Mouse (Mus musculus) lung, postnatal 36 days (tissue): ENCODE data around the gene Pecam1.
"Not testable (repeated sequence)": the region's sequence is repeated elsewhere in the genome, so short reads cannot be mapped to it uniquely, and the experiment has no call there.

Source experiments
- DNase-seq: peaks from one replicate; pipeline ENCODE4 v3.0.0; 2022; ENCODE audit warnings: mixed read lengths

Pecam1 gene

DNA sequence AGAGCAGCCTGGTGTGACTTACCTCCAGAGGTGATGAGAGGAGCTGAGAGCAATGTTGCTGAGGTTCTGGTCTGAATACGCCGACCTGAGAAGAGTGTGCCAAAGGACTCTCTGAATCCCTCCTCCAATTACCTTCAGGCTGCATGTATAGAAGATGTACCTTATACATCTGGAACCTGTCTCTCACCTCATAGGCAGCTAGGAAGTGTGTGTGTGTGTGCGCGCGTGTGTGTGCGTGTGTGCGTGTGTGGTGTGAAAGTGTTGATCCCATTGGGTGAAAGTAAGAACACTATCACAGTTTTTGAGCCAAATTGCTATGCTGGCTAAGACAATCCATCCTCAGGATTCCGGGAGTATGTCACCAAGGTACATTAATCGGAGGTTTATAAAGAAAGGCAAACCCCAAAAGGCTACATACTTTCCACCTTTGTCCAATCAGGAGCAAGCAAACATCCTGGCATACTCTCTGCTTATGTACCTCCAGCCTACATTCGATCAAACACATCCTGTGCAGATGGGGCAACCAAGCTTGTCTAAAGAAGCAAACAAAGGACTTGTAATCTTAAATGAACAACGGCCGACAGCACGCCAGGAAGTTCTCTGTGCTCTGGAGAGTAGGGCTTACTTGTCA is at the start of gene Pecam1:
TSS of gene Pecam1 (minus strand) at position 508 of the 631 bp plus-strand sequence.
- DNase-seq, result peak; percentile 42

DNA sequence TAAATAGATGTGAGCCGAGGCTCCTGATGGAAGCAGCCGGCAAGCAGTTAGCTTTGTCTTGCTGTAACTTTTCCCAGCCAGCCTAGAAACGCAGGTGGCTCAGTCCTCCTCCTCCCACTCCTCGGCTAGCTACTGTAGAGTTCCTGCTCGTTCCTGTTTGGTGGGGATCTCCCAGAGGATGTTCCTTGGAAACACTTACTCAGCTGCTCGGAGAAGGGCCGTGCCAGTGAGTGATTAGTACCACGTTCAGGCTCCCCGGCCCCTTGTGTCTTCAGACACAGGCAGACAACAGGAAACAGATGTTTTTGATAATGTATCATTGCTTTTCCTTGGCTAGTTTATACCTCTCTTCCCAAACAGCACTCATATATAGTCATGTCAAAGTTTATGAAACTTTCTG is 45.3 kb upstream of the Pecam1 start:
- no peak for DNase-seq

GRCm38 (mm10) chr11:106793846-106794245 is 43.4 kb upstream of the Pecam1 start:
- DNase-seq, result no peak

GRCm38 (mm10) chr11:106789649-106790048 is 39.2 kb upstream of the Pecam1 start:
- DNase-seq, result no peak

DNA sequence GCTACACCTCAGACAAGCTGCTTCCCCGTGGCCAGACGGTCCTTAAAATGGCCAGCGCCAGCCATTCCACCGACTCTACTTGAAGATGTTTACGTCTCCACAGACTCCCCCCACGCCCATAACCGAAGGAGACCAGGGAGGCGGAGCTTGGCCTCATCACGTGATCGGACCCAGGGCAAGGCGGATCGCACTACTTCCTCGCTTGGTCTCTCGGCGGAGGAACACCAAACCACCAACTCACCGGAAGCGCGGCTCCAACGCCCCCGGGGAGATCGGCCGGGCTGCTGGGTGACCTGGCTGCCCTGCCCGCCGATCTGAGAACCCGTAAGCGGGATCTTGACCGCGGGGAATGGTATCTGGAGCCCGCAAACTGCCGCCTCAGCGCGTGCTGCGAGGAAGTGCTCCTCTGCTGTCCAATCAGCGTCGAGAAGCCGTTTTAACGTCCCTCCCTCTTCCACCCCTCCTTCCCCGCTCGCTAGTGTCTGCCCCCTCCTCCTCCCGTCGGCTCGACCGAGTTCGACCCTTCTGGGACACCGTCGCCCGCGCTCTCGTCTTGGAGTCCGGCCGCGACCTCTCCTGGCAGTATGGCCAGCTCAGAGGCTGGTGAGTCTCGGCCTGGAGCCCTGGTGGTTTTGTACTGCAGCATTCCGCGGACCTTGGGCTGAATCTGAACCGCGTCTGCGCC is 38.5 kb upstream of the Pecam1 start, which contains the start of the genes Ddx5 and Cep95:
TSS of gene Ddx5 (minus strand) at position 411 of the 685 bp plus-strand sequence.
TSS of gene Cep95 (plus strand) at position 478 of the 685 bp plus-strand sequence.
- DNase-seq, result peak; percentile 99

GRCm38 (mm10) chr11:106788026-106788774 is 37.8 kb upstream of the Pecam1 start:
- DNase-seq, result peak; percentile 98

- DNase-seq, result peak; percentile 95
Measured at GRCm38 (mm10) chr11:106787131-106788025, 37.0 kb upstream of the Pecam1 start.

DNA sequence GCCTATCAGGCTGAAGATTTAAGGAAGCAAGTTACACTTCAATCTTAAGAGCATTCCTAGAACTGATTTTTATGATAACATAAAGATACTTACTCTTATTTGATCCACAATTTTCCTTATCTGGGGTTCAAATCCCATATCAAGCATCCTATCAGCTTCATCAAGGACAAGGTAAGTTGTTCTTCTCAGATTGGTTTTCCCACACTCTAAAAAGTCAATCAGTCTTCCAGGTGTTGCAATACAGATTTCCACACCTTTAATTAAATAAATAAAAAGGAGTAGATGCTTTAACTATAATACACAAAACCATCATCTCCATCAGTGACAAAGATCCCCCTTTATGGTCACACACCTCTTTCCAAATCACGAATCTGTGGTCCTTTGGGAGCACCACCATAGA is 34.6 kb upstream of the Pecam1 start:
- DNase-seq, result no peak

DNA sequence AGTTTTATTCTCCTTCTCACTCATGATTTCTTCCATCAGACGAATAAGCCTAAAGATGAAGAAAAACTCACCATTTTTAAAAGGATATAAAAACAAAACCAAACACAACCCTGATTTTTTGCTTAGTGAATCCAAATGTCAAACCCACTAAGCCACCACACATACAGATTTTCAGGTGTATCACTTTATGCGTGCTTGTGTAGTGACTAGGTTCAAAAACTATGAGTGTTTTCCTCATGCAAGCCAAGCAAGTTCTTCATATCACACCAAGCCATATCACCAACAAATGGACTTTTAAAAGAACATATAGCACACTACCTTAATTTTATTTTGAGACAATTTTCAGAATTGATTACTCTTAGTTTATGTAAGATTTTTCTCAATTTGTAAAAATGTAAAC is 34.0 kb upstream of the Pecam1 start:
- DNase-seq, result no peak

DNA sequence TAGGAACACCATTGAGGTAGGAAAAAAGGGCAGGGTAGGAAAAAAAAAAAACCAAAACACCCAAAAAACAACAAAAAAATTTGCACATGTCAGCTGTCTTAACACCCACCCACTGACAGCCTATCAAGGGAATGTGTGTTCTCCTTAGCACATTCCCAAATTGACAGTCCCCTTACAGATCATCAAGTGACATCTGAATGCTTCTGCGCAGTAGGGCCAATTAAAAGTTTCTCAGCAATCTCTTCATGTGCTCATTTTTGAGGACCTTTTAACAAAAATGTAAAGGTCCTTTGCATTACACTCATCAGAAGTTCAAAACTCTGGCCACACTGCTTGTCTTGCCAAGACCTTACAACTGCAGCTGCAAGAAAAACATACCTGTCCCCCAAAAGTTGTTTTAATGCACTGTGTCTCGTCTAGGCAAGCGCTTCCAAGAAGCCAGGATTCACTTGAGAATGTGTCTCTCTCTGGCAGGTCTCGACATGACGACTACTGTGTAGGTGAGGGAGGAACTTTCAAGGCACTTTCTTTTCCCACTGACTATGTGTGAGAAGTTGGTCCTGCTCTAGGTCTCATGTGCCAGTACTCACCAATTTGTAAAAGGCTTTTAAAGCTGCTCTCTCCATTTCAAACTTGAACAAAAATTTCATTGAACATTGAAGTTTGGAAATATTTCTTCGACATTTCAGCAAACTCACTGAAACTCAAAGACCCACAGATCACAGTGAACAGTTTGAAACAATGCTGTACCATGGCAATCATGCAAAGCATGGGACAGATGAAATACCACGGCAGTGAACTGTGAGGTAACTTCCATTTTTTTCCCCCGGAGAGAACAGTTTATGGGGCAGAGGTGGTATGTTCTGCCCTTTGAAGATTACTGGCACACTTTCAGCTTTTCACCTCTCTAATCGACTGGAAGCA is 32.7 kb upstream of the Pecam1 start:
- no peak for DNase-seq

GRCm38 (mm10) chr11:106782271-106782670 is 31.8 kb upstream of the Pecam1 start:
- DNase-seq, result not testable (repeated sequence)

DNA sequence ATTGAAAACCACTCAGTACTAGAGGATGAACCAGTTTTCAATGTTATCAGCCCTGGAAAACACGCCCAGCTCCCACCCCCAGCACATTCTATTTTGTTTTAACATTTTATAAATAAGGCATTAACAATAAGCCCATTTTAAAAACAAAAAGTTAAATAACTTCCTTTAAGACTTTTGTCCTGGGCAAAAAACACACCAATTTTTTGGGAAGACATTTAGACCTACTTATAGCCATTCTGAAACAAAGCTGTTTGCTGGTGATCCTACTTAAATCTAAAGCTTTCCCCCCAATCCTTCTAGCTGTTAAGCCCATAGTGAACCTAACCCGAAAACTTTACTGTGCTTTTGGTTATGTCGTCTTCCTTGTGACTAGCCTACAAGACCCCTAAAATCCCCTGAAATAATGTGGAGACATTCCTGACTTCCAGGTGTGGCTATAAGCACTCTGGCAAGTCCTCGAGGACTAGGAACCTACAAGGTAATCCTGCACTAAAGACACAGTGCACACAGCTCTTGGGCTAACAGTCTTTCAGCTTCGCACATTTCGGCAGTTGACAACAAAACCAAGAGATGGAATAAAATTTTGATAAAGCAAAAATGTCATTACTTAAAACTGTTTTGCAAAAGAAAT is 30.3 kb upstream of the Pecam1 start:
- no peak for DNase-seq

- DNase-seq, result no peak
Measured at GRCm38 (mm10) chr11:106780089-106780425, 29.6 kb upstream of the Pecam1 start.

DNA sequence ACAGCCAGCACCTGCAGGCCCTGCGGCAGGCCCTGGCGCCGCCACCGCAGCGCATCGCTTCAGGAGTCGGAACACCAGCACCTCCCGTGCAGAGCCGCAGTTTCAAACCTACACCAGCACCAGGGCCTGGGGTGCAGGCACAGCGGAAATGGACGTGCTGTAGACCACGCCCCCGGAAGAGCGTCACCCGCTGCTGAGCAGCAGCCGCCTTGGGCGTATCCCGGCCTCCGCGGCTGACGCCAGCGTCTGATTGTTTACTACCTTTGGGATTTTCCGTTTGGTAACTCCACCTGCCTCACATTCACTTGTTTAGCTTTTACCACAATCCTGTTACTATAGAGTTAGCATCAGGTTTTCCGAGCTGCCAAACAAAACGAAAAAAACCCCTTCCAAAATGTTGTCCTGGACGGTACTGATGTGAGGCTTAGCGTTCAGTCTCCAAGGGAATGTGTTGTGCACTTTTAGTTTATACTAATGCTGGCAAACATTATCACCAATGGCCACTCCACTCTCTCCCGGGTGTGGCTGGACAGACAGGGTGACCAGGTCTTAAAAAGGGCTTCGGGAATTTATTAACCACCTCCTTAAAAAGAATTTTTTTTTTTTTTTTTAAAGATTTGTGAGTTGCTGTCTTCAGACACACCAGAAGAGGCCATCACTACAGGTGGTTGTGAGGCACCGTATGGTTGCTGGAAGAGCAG is 29.1 kb upstream of the Pecam1 start, which contains the start of gene Polg2:
TSS of gene Polg2 (minus strand) at position 150 of the 701 bp plus-strand sequence.
- peak; percentile 95 for DNase-seq

- no peak for DNase-seq
Measured at GRCm38 (mm10) chr11:106778589-106779387, 28.4 kb upstream of the Pecam1 start.

DNA sequence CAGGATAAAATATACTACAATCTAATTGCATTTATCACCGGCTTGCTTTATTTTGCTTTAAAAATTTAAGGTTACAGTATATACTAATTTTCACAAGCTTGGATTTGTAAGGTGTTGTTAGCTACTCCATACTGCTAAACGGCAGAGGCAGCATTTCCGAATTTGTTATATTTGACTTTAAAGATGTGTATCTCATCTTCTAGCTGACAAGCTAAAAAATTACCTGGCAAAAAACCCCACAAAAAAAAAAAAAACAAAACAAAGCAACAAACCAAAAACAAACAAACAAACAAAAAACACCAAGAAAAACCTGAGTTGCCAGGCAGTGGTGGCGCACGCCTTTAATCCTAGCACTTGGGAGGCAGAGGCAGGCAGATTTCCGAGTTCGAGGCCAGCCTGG is 27.7 kb upstream of the Pecam1 start:
- DNase-seq, result no peak

DNA sequence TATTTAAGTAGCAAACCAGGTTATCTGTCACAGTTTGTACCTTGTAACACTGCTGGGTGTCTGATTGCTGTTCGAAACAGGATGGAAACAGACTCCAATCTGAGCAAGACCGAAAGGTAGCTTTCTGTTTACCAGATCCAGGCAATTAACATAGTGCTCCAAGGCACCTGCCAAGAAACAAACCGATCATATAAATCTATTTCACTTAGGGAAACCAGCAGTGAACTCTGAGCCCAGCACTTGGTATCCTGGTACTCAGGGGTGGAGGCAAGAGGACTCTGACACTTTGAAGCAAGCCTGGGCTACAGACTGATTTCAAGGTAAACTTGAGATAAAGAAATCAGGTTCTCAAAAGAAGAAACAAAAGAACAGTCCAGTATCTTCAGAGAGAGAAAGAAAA is 27.0 kb upstream of the Pecam1 start:
- DNase-seq, result no peak

GRCm38 (mm10) chr11:106776960-106777359 is 26.5 kb upstream of the Pecam1 start:
- peak; percentile 68 for DNase-seq

DNA sequence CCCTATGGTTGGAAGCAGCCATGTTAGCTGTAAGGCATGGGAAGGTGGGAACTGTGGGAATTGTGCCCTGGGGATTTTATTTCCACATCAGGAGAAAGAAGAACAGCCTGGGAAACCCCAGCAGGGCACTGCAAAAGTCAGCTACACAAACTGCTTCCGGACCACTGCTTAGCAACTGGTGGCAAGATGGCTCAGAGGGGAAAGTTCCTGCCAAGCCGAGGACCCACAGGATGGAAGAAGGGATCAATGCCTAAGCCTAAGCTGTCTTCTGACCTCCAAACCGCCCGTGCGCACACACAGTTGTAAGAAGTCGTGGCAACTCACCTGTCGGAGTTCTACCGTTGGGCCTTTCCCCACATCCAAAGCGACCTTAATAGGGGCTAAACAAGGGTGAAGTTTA is 22.6 kb upstream of the Pecam1 start:
- no peak for DNase-seq
